Mouse (Mus musculus): ENCODE measurements around the gene Prep.

DNA sequence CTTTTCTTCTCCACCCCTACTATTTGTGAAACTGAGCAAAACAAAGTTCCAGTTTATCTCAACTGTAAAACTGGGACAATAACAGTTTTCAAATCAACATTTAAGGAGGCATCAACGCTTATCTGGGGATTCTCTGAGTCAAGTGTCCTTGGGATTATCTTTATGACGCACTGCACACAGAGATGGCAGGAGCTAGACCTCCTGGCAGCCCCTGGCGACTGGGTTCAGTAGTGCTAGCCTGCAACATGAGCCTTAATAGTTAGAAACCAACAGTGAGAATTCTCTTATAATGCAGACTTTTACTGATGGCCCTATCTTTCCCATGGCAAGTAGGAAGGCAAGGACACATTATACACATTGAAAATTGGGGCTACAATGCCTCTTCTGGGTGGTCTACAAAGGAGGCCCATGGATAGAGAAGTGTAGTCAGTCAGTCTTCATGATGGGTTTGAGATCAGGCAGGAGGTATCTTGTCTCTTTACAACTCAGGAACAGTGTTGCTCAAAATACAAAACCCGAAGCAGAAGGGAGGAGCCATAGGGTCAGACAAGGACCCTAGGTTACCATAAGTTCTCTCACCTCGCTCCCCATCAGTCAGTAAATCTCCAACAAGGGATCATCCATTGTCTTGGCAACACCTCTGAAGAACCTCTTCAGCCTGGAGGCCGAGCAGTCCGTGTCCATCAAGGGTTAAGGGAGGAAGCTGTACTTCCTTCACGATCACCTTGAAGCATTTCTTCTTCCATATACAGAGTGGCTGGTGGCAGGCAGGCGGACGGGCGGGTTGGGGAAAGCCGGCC is 672 bp upstream of the Prep start:
- TF ChIP-seq CTCF (IDR thresholded peaks at IDR 0.05; ENCODE audit: extremely low read depth, insufficient read depth, low read length): no peak
- no peak for TF ChIP-seq POLR2A (IDR thresholded peaks at IDR 0.05; ENCODE audit: extremely low read depth, insufficient read depth, low read length)
